Mouse (Mus musculus) megakaryocyte, embryonic 14.5 days (primary cell): ENCODE data around the gene Cyp26b1. TPM values are rescaled to one million over a fixed set of nuclear protein-coding genes. Genes with fewer than 3 reads are reported as not detected.

ENCODE experiments used
- H3K27me3 ChIP-seq: replicated peaks from 2 replicates; pipeline ENCODE3; 2012; ENCODE audit warnings: inconsistent platforms
- H3K36me3 ChIP-seq: replicated peaks from 2 replicates; pipeline ENCODE3; 2012; ENCODE audit warnings: low read length, inconsistent platforms, mixed read lengths
- H3K4me1 ChIP-seq: 2 replicates; pipeline ENCODE4 v1.6.1; 2012; ENCODE audit warnings: inconsistent platforms
- H3K4me3 ChIP-seq: replicated peaks from 2 replicates; pipeline ENCODE3; 2012; ENCODE audit warnings: moderate library complexity, mild to moderate bottlenecking, inconsistent platforms
- H3K9me3 ChIP-seq: 2 replicates; pipeline ENCODE4 v1.6.1; 2012; ENCODE audit warnings: inconsistent platforms
- FLI1 ChIP-seq: IDR thresholded peaks from 2 replicates; pipeline ENCODE4 v1.6.1; 2012; ENCODE audit warnings: low read length, inconsistent platforms, mixed read lengths
- GATA1 ChIP-seq: IDR thresholded peaks from 3 replicates; pipeline ENCODE4 v1.6.1; 2012; ENCODE audit warnings: mixed read lengths, low read length, inconsistent platforms, borderline replicate concordance
- polyA plus RNA-seq: library from polyadenylated mRNA; stranded (reverse); fragments of >175 nt; gene quantifications from 2 replicates; pipeline ENCODE4 v1.2.3, GENCODE M21; 2012; ENCODE audit warnings: low replicate concordance; ENCODE audit not compliant: insufficient read depth

The Cyp26b1 gene
- polyA plus RNA-seq, 1 experiment = 0.11 TPM

GRCm38 (mm10) chr6:84588221-84588894, 5.3 kb downstream of the Cyp26b1 start:
- TF ChIP-seq FLI1 = no peak
- no peak for TF ChIP-seq GATA1
- Histone ChIP-seq H3K4me1 (peaks cover 67% of the 10 kb centered on the region), H3K36me3 (no peaks in the 10 kb centered on the region), H3K9me3 (no peaks in the 10 kb centered on the region), H3K4me3 (peak overlapping the region; percentile 89), H3K27me3 (peaks cover 96% of the 10 kb centered on the region)

GRCm38 (mm10) chr6:84587471-84588101, 6.1 kb downstream of the Cyp26b1 start:
- H3K27me3 ChIP-seq = peaks cover 98% of the 10 kb centered on the region

GRCm38 (mm10) chr6:84586551-84587200, 7.0 kb downstream of the Cyp26b1 start:
- Histone ChIP-seq H3K4me3 (no peak overlapping the region), H3K36me3 (no peaks in the 10 kb centered on the region), H3K9me3 (no peaks in the 10 kb centered on the region), H3K27me3 (peaks cover 100% of the 10 kb centered on the region), H3K4me1 (peaks cover 72% of the 10 kb centered on the region)
- TF ChIP-seq FLI1 (no peak), GATA1 (no peak)

More at GRCm38 (mm10) chr6:84587471-84588101, 6.1 kb downstream of the Cyp26b1 start:
- H3K4me3 ChIP-seq = peak overlapping the region; percentile 89
- no peaks in the 10 kb centered on the region for H3K9me3 ChIP-seq
- peaks cover 72% of the 10 kb centered on the region for H3K4me1 ChIP-seq
- no peaks in the 10 kb centered on the region for H3K36me3 ChIP-seq
- TF ChIP-seq GATA1 = no peak
- TF ChIP-seq FLI1 = no peak

- Histone ChIP-seq H3K9me3 (no peaks in the 10 kb centered on the region), H3K27me3 (peaks cover 100% of the 10 kb centered on the region), H3K36me3 (no peaks in the 10 kb centered on the region), H3K4me1 (peaks cover 72% of the 10 kb centered on the region), H3K4me3 (peak overlapping the region; percentile 23)
- TF ChIP-seq GATA1 (no peak), FLI1 (no peak)
These were observed 7.9 kb downstream of the Cyp26b1 start for GRCm38 (mm10) chr6:84585686-84586300.

GRCm38 (mm10) chr6:84584783-84585685, 8.7 kb downstream of the Cyp26b1 start:
- TF ChIP-seq FLI1 (no peak), GATA1 (no peak)
- Histone ChIP-seq H3K9me3 (no peaks in the 10 kb centered on the region), H3K36me3 (no peaks in the 10 kb centered on the region), H3K4me1 (peaks cover 70% of the 10 kb centered on the region), H3K27me3 (peaks cover 100% of the 10 kb centered on the region), H3K4me3 (peak overlapping the region; percentile 54)

- peaks cover 100% of the 10 kb centered on the region for H3K27me3 ChIP-seq
- TF ChIP-seq GATA1 (no peak), FLI1 (no peak)
- peaks cover 60% of the 10 kb centered on the region for H3K4me1 ChIP-seq
- peak overlapping the region; percentile 62 for H3K4me3 ChIP-seq
- no peaks in the 10 kb centered on the region for H3K36me3 ChIP-seq
- no peaks in the 10 kb centered on the region for H3K9me3 ChIP-seq
These were observed 9.6 kb downstream of the Cyp26b1 start for GRCm38 (mm10) chr6:84583841-84584782.

- H3K36me3 ChIP-seq = no peaks in the 10 kb centered on the region
- no peak for TF ChIP-seq FLI1
- peaks cover 53% of the 10 kb centered on the region for H3K4me1 ChIP-seq
- no peaks in the 10 kb centered on the region for H3K9me3 ChIP-seq
- peak overlapping the region; percentile 48 for H3K4me3 ChIP-seq
- H3K27me3 ChIP-seq = peaks cover 100% of the 10 kb centered on the region
These were observed 10.3 kb downstream of the Cyp26b1 start for GRCm38 (mm10) chr6:84583371-84583770.

- peaks cover 100% of the 10 kb centered on the region for H3K27me3 ChIP-seq
- no peaks in the 10 kb centered on the region for H3K36me3 ChIP-seq
- H3K4me3 ChIP-seq = no peak overlapping the region
- no peaks in the 10 kb centered on the region for H3K9me3 ChIP-seq
- H3K4me1 ChIP-seq = peaks cover 48% of the 10 kb centered on the region
- no peak for TF ChIP-seq FLI1
- TF ChIP-seq GATA1 = no peak
These were observed 10.9 kb downstream of the Cyp26b1 start for GRCm38 (mm10) chr6:84582826-84583225.

- Histone ChIP-seq H3K4me3 (no peak overlapping the region), H3K9me3 (no peaks in the 10 kb centered on the region), H3K4me1 (peaks cover 39% of the 10 kb centered on the region), H3K36me3 (no peaks in the 10 kb centered on the region), H3K27me3 (peaks cover 100% of the 10 kb centered on the region)
- no peak for TF ChIP-seq GATA1
These were observed 11.8 kb downstream of the Cyp26b1 start for GRCm38 (mm10) chr6:84581833-84582445.
